Mouse (Mus musculus) E14TG2a.4 (cell line): ENCODE data around the gene Epha8.

Experiments
- H3K27me3 ChIP-seq: 2 replicates; pipeline ENCODE4 v1.6.1; 2014; ENCODE audit warnings: low read length, control low read depth; ENCODE audit not compliant: insufficient read depth
- H3K36me3 ChIP-seq: 2 replicates; pipeline ENCODE4 v1.6.1; 2014; ENCODE audit warnings: low read length, control low read depth; ENCODE audit not compliant: insufficient read depth
- H3K4me1 ChIP-seq: replicated peaks from 2 replicates; pipeline ENCODE4 v1.6.1; 2014; ENCODE audit warnings: low read depth, low read length, control low read depth
- H3K4me3 ChIP-seq: replicated peaks from 2 replicates; pipeline ENCODE4 v1.5.1; 2014; ENCODE audit warnings: mild to moderate bottlenecking, low read length
- H3K9me3 ChIP-seq: 2 replicates; pipeline ENCODE4 v1.6.1; 2014; ENCODE audit warnings: low read length, control low read depth
- CTCF ChIP-seq: conservative IDR thresholded peaks from 2 replicates; pipeline ENCODE4 v1.5.1; 2014; ENCODE audit warnings: low read length
- NANOG ChIP-seq: IDR thresholded peaks from 2 replicates; pipeline ENCODE4 v1.6.1; 2014; ENCODE audit warnings: borderline replicate concordance, low read length, mixed read lengths
- POU5F1 ChIP-seq: IDR thresholded peaks from 2 replicates; pipeline ENCODE4 v1.6.1; 2014; ENCODE audit warnings: low read length, borderline replicate concordance

Epha8 gene

GRCm38 (mm10) chr4:136981347-136981746, 24.7 kb upstream of the Epha8 start:
- peaks cover 40% of the 10 kb centered on the region for H3K4me1 ChIP-seq
- no peaks in the 10 kb centered on the region for H3K9me3 ChIP-seq
- TF ChIP-seq NANOG = no peak
- peak; percentile 17; the same call in 1 of the 2 replicates for TF ChIP-seq CTCF
- peak; percentile 90 for TF ChIP-seq POU5F1
- 0 out of 2 replicates have a peak overlapping the region, but pooled peaks have one; percentile 20 for H3K4me3 ChIP-seq
- H3K36me3 ChIP-seq = peaks cover 33% of the 10 kb centered on the region
- 0 out of 2 replicates have a peak, but pooled peaks cover 4% of the 10 kb centered on the region for H3K27me3 ChIP-seq

GRCm38 (mm10) chr4:136980921-136981320, 24.3 kb upstream of the Epha8 start:
- no peak overlapping the region for H3K4me3 ChIP-seq
- peaks cover 40% of the 10 kb centered on the region for H3K4me1 ChIP-seq
- peaks cover 30% of the 10 kb centered on the region for H3K36me3 ChIP-seq
- 0 out of 2 replicates have a peak, but pooled peaks cover 4% of the 10 kb centered on the region for H3K27me3 ChIP-seq
- TF ChIP-seq NANOG = no peak
- TF ChIP-seq CTCF = no peak
- TF ChIP-seq POU5F1 = no peak
- no peaks in the 10 kb centered on the region for H3K9me3 ChIP-seq

- Histone ChIP-seq H3K36me3 (peaks cover under 1% of the 10 kb centered on the region), H3K4me3 (no peak overlapping the region), H3K27me3 (0 out of 2 replicates have a peak, but pooled peaks cover 10% of the 10 kb centered on the region), H3K4me1 (peaks cover 18% of the 10 kb centered on the region), H3K9me3 (no peaks in the 10 kb centered on the region)
- TF ChIP-seq NANOG (no peak), POU5F1 (no peak), CTCF (no peak)
These were observed 20.6 kb upstream of the Epha8 start for GRCm38 (mm10) chr4:136977244-136977643.

- no peak for TF ChIP-seq POU5F1
- peak; percentile 97 for TF ChIP-seq CTCF
- H3K9me3 ChIP-seq = no peaks in the 10 kb centered on the region
- H3K36me3 ChIP-seq = no peaks in the 10 kb centered on the region
- H3K4me3 ChIP-seq = no peak overlapping the region
- peaks cover 45% of the 10 kb centered on the region for H3K27me3 ChIP-seq
- peaks cover 20% of the 10 kb centered on the region for H3K4me1 ChIP-seq
These were observed 14.3 kb upstream of the Epha8 start for GRCm38 (mm10) chr4:136970939-136971338.

- no peaks in the 10 kb centered on the region for H3K9me3 ChIP-seq
- TF ChIP-seq POU5F1 (no peak), NANOG (no peak), CTCF (peak; percentile 26)
- H3K4me3 ChIP-seq = no peak overlapping the region
- H3K4me1 ChIP-seq = peaks cover 25% of the 10 kb centered on the region
- peaks cover 55% of the 10 kb centered on the region for H3K27me3 ChIP-seq
- no peaks in the 10 kb centered on the region for H3K36me3 ChIP-seq
These were observed 13.1 kb upstream of the Epha8 start for GRCm38 (mm10) chr4:136969503-136970276.

- Histone ChIP-seq H3K36me3 (no peaks in the 10 kb centered on the region), H3K27me3 (peaks cover 59% of the 10 kb centered on the region), H3K9me3 (no peaks in the 10 kb centered on the region), H3K4me3 (no peak overlapping the region), H3K4me1 (peaks cover 27% of the 10 kb centered on the region)
- no peak for TF ChIP-seq POU5F1
- no peak for TF ChIP-seq CTCF
- TF ChIP-seq NANOG = no peak
These were observed 12.5 kb upstream of the Epha8 start for GRCm38 (mm10) chr4:136969096-136969495.

- H3K9me3 ChIP-seq = no peaks in the 10 kb centered on the region
- H3K4me1 ChIP-seq = peaks cover 27% of the 10 kb centered on the region
- no peak for TF ChIP-seq POU5F1
- TF ChIP-seq CTCF = no peak
- TF ChIP-seq NANOG = no peak
- peaks cover 72% of the 10 kb centered on the region for H3K27me3 ChIP-seq
- H3K4me3 ChIP-seq = no peak overlapping the region
- no peaks in the 10 kb centered on the region for H3K36me3 ChIP-seq
These were observed 10.9 kb upstream of the Epha8 start for GRCm38 (mm10) chr4:136967511-136967910.

- Histone ChIP-seq H3K27me3 (peaks cover 67% of the 10 kb centered on the region), H3K9me3 (no peaks in the 10 kb centered on the region), H3K36me3 (no peaks in the 10 kb centered on the region), H3K4me1 (peaks cover 27% of the 10 kb centered on the region), H3K4me3 (no peak overlapping the region)
- TF ChIP-seq CTCF = no peak
- TF ChIP-seq NANOG = no peak
- TF ChIP-seq POU5F1 = no peak
These were observed 10.1 kb upstream of the Epha8 start for GRCm38 (mm10) chr4:136966493-136967390.
